Mouse (Mus musculus): ENCODE results near the gene Gpr155.

Gpr155 gene

DNA sequence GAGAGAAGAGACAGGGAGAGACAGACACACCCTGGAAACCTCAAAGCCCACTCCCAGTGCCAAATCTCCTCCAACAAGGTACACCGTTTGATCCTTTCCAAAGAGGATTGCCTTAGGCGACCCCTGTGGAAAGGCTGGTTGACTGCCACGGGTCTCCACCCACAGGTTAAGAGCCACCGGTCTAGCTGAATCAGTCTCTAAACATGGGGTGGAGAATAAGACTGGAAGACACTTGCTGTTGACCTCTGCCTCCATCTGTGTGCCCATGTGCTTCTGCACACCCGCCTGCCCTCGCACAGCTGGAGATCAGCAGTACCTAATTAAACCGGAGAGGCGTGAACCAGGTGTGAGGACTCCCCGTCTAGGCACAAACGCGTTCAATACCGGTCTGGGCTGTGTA, 63.4 kb downstream of the Gpr155 start:
- no peak for DNase-seq (ENCODE audit: low spot score in 2 of 2)

- DNase-seq (ENCODE audit: low spot score in 2 of 2): no peak
These were observed 67.2 kb downstream of the Gpr155 start for GRCm38 (mm10) chr2:73319218-73319617.

DNA sequence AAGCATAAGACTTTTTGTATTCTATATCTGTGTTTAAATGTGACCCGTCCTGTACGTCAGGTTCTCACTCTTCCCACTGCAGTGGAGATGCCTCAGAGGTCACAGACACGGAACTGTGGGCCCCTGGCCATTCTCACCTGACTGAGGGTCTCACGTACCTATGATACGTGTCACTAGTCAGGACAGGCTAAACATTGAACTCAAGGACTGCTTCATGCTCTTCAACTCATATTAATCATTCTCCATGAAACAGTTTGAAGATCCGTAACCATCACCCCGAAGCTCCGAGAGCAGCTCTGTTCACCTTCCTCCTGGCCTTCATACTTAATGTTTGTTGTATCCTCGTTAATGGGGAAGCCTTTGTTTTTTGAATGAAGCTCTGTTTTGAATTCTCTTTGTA, 68.9 kb downstream of the Gpr155 start:
- no peak for DNase-seq (ENCODE audit: low spot score in 2 of 2)

GRCm38 (mm10) chr2:73314311-73314710, 72.1 kb downstream of the Gpr155 start:
- no peak for DNase-seq (ENCODE audit: low spot score in 2 of 2)

DNA sequence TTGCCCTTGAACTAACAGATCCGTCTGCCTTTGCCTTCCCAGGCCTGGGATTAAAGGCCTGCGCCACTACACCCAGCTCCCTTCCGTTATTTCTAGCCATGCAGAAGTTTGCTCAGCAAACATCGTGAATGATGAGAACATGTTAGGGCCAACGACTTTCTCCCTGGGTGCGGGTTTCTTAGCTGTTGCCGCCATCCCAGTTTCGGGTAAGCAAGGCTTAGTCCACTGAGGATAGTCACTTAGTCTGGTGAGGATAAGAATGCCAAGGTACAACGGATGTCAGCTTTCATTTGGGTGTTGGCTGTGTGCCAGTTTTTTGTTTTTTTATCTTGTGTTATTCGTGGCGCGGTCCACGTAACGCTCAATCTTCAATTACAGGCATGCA, 73.3 kb downstream of the Gpr155 start:
- peak; percentile 33 to 35 for DNase-seq (ENCODE audit: low spot score in 2 of 2)

- peak; percentile 90 to 93 for DNase-seq (ENCODE audit: low spot score in 2 of 2)
These were observed 73.9 kb downstream of the Gpr155 start, which contains the start of the genes Scrn3 and Cir1 for GRCm38 (mm10) chr2:73312152-73313116. Gene Scrn3 (plus strand): TSS chr2:73312601. Gene Cir1 (minus strand): TSS chr2:73312701.

GRCm38 (mm10) chr2:73306006-73306405, 80.4 kb downstream of the Gpr155 start:
- DNase-seq (ENCODE audit: low spot score in 2 of 2): no peak

DNA sequence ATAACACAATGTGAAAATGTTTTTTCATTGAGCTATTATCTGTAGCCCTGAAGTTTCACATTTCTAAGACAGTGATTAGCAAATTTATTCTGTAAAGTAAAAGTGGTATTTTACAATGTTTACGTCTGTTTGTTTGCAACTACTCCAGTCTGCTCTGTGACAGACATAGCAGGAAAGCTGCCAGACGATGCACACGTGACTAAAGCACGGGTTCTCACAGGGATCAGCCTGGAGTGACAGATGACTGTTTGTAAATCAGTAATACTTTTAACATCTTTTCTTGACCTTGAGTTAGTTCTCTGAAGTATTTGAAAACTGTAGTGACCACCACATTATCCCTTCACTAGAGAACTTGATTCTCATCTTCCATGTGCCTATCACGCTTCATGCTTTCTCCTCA, 81.9 kb downstream of the Gpr155 start:
- no peak for DNase-seq (ENCODE audit: low spot score in 2 of 2)

- no peak for DNase-seq (ENCODE audit: low spot score in 2 of 2)
These were observed 83.7 kb downstream of the Gpr155 start for GRCm38 (mm10) chr2:73302722-73303121.

GRCm38 (mm10) chr2:73301979-73302378, 84.4 kb downstream of the Gpr155 start:
- DNase-seq (ENCODE audit: low spot score in 2 of 2): no peak

DNA sequence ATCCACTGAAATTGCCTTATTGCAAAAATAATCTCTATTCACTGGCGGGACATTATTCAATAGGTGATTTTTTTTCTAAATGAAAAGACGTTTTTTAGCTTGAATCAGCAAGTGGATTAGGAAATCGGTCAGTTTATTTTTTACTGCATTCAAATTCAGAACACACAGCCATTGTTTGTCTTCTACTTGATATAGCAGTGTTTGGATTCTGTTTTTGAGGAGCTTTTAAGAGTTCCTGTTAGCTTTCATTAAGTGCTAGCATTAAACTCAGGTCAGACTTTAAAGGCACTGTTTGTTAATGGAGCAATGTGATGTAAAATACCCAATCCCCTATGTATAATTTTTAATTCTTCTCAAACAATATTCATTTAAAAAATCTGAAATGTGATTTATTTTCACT, 87.5 kb downstream of the Gpr155 start:
- no peak for DNase-seq (ENCODE audit: low spot score in 2 of 2)

DNA sequence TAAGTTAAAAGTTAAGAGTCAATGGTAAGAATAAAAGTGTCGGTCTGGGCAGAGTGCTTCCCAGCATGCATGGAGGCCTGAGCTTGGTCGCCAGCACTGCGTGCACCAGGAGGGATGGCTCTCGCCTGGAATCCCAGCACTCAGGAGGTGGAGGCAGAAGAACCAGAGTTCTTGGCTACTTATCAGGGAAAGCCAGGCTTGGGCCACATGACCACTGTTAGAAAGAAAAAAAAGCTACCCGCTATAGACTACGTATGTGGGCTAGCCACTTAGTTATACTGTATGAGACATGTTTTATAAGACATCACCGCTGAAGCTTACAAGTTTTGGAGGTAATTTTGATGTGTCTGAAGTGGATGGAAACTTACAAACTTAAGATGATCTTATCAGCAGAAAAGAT, 88.2 kb downstream of the Gpr155 start:
- no peak for DNase-seq (ENCODE audit: low spot score in 2 of 2)

DNA sequence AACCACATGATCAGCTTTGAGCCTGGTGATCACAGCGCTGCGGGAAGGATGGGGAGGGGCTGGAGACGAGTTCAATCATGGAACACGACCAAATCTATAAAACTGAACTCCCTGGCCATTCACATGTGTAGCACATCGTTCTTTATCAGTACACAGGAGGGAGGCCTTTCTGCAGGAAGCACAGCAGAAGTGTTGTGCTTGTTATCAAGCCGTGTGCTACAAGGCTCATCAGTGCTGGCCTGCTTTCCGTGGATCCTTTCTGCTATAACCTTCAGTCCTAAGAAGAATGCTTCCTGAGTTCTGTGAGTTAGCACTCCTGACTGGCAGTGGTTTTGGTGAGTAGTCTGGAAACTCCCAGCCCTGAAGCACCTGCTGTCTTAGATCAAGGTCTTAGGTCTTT, 91.3 kb downstream of the Gpr155 start:
- DNase-seq (ENCODE audit: low spot score in 2 of 2): no peak
